Mouse (Mus musculus) E14TG2a.4 (cell line): ENCODE data around the gene Stn1.
A peak's percentile ranks its signal among the peaks of the same experiment; 100 is the strongest.

ENCODE experiments used
- H3K27me3 ChIP-seq: 2 replicates; pipeline ENCODE4 v1.6.1; 2014; ENCODE audit warnings: low read length, control low read depth; ENCODE audit not compliant: insufficient read depth
- H3K36me3 ChIP-seq: 2 replicates; pipeline ENCODE4 v1.6.1; 2014; ENCODE audit warnings: low read length, control low read depth; ENCODE audit not compliant: insufficient read depth
- H3K4me1 ChIP-seq: replicated peaks from 2 replicates; pipeline ENCODE4 v1.6.1; 2014; ENCODE audit warnings: low read depth, low read length, control low read depth
- H3K4me3 ChIP-seq: replicated peaks from 2 replicates; pipeline ENCODE4 v1.5.1; 2014; ENCODE audit warnings: mild to moderate bottlenecking, low read length
- H3K9me3 ChIP-seq: 2 replicates; pipeline ENCODE4 v1.6.1; 2014; ENCODE audit warnings: low read length, control low read depth
- CTCF ChIP-seq: conservative IDR thresholded peaks from 2 replicates; pipeline ENCODE4 v1.5.1; 2014; ENCODE audit warnings: low read length
- NANOG ChIP-seq: IDR thresholded peaks from 2 replicates; pipeline ENCODE4 v1.6.1; 2014; ENCODE audit warnings: borderline replicate concordance, low read length, mixed read lengths
- POU5F1 ChIP-seq: IDR thresholded peaks from 2 replicates; pipeline ENCODE4 v1.6.1; 2014; ENCODE audit warnings: low read length, borderline replicate concordance

The Stn1 gene

GRCm38 (mm10) chr19:47464304-47465241, 72.7 kb downstream of the Stn1 start, which contains the start of gene Sh3pxd2a:
TSS of gene Sh3pxd2a (minus strand) at chr19:47464401.
- TF ChIP-seq NANOG (no peak), CTCF (no peak), POU5F1 (no peak)
- H3K9me3 ChIP-seq, result no peaks in the 10 kb centered on the region
- peaks cover 51% of the 10 kb centered on the region for H3K4me1 ChIP-seq
- peak within 1 kb of the TSS; percentile 91 for H3K4me3 ChIP-seq
- H3K36me3 ChIP-seq, result 0 out of 2 replicates have a peak, but pooled peaks cover 2% of the 10 kb centered on the region
- peaks cover 31% of the 10 kb centered on the region for H3K27me3 ChIP-seq

GRCm38 (mm10) chr19:47463636-47464303, 73.5 kb downstream of the Stn1 start:
- Histone ChIP-seq H3K36me3 (0 out of 2 replicates have a peak, but pooled peaks cover 7% of the 10 kb centered on the region), H3K9me3 (no peaks in the 10 kb centered on the region), H3K27me3 (peaks cover 37% of the 10 kb centered on the region), H3K4me3 (peak overlapping the region; percentile 91), H3K4me1 (peaks cover 59% of the 10 kb centered on the region)
- TF ChIP-seq CTCF (peak; percentile 18; the same call in 1 of the 2 replicates), POU5F1 (no peak)

GRCm38 (mm10) chr19:47463206-47463605, 74.1 kb downstream of the Stn1 start:
- TF ChIP-seq NANOG (no peak), CTCF (no peak), POU5F1 (no peak)
- Histone ChIP-seq H3K36me3 (0 out of 2 replicates have a peak, but pooled peaks cover 7% of the 10 kb centered on the region), H3K27me3 (peaks cover 43% of the 10 kb centered on the region), H3K9me3 (no peaks in the 10 kb centered on the region), H3K4me3 (peak overlapping the region; percentile 91), H3K4me1 (peaks cover 63% of the 10 kb centered on the region)

- peak overlapping the region; percentile 91 for H3K4me3 ChIP-seq
- H3K36me3 ChIP-seq, result 0 out of 2 replicates have a peak, but pooled peaks cover 7% of the 10 kb centered on the region
- no peaks in the 10 kb centered on the region for H3K9me3 ChIP-seq
- peaks cover 66% of the 10 kb centered on the region for H3K4me1 ChIP-seq
- no peak for TF ChIP-seq POU5F1
- peaks cover 47% of the 10 kb centered on the region for H3K27me3 ChIP-seq
These were observed 74.6 kb downstream of the Stn1 start for GRCm38 (mm10) chr19:47462725-47463124.

- Histone ChIP-seq H3K9me3 (no peaks in the 10 kb centered on the region), H3K36me3 (0 out of 2 replicates have a peak, but pooled peaks cover 7% of the 10 kb centered on the region), H3K4me1 (peaks cover 74% of the 10 kb centered on the region), H3K27me3 (peaks cover 50% of the 10 kb centered on the region), H3K4me3 (no peak overlapping the region)
- peak; percentile 39 for TF ChIP-seq CTCF
- TF ChIP-seq POU5F1, result no peak
- no peak for TF ChIP-seq NANOG
These were observed 75.5 kb downstream of the Stn1 start for GRCm38 (mm10) chr19:47461838-47462237.

- Histone ChIP-seq H3K4me3 (no peak overlapping the region), H3K4me1 (peaks cover 76% of the 10 kb centered on the region), H3K9me3 (no peaks in the 10 kb centered on the region), H3K36me3 (0 out of 2 replicates have a peak, but pooled peaks cover 7% of the 10 kb centered on the region), H3K27me3 (peaks cover 47% of the 10 kb centered on the region)
- no peak for TF ChIP-seq CTCF
These were observed 75.9 kb downstream of the Stn1 start for GRCm38 (mm10) chr19:47461386-47461785.

GRCm38 (mm10) chr19:47460120-47460960, 77.0 kb downstream of the Stn1 start:
- no peak for TF ChIP-seq POU5F1
- H3K4me3 ChIP-seq, result peak overlapping the region; percentile 62
- H3K36me3 ChIP-seq, result 0 out of 2 replicates have a peak, but pooled peaks cover 7% of the 10 kb centered on the region
- peaks cover 82% of the 10 kb centered on the region for H3K4me1 ChIP-seq
- H3K27me3 ChIP-seq, result peaks cover 41% of the 10 kb centered on the region
- no peaks in the 10 kb centered on the region for H3K9me3 ChIP-seq

- peaks cover 41% of the 10 kb centered on the region for H3K27me3 ChIP-seq
- no peak overlapping the region for H3K4me3 ChIP-seq
- no peaks in the 10 kb centered on the region for H3K9me3 ChIP-seq
- 0 out of 2 replicates have a peak, but pooled peaks cover 7% of the 10 kb centered on the region for H3K36me3 ChIP-seq
- TF ChIP-seq POU5F1 (no peak), CTCF (no peak), NANOG (no peak)
- H3K4me1 ChIP-seq, result peaks cover 85% of the 10 kb centered on the region
These were observed 78.1 kb downstream of the Stn1 start for GRCm38 (mm10) chr19:47459214-47459613.
